Mouse (Mus musculus) cortical plate, adult 2 months (tissue): ENCODE data around the gene Ccdc124.

ENCODE experiments used
- CTCF ChIP-seq: fragments of 200-500 bp; IDR thresholded peaks from 2 replicates; pipeline ENCODE4 v1.5.1; 2011; ENCODE audit warnings: mild to moderate bottlenecking, control low read depth, low read length; ENCODE audit not compliant: insufficient read depth; ENCODE audit errors: extremely low read depth
- POLR2A ChIP-seq: fragments of 200-500 bp; IDR thresholded peaks from 2 replicates; pipeline ENCODE4 v1.6.1; 2011; ENCODE audit warnings: mild to moderate bottlenecking, low read length, control low read depth; ENCODE audit not compliant: insufficient read depth; ENCODE audit errors: extremely low read depth

GRCm38 (mm10) chr8:70897021-70897680 is 23.4 kb upstream of the Ccdc124 start, which contains the start of gene Rpl18a:
- no peak for TF ChIP-seq CTCF
- peak; percentile 98 for TF ChIP-seq POLR2A
